Mouse (Mus musculus) gastrocnemius, adult 18-20 months (tissue): ENCODE data around the gene Eya3. TPM values are rescaled to one million over a fixed set of nuclear protein-coding genes. Genes with fewer than 3 reads are reported as not detected.

Source experiments
- total RNA-seq, 2 experiments: library from RNA; stranded (reverse); gene quantifications; 2 replicates each; pipeline ENCODE4 v1.2.3; 2021

Eya3 gene
- total RNA-seq, 2 experiments from 2014 or later, result 11.7 to 13.4 TPM

Other genes with a start within 250 kb of the Eya3 start
- gene Phactr4, start 216.5 kb upstream of the Eya3 start, total RNA-seq, result 10 to 100 TPM; 12.8 to 13.7 TPM
- 1 to 10 TPM; 2.6 TPM for gene Med18, start 175.1 kb upstream of the Eya3 start, total RNA-seq
- 1 to 10 TPM; 2.1 to 2.5 TPM for gene Sesn2, start 128.5 kb upstream of the Eya3 start, total RNA-seq
- gene Atpif1, start 105.3 kb upstream of the Eya3 start, total RNA-seq, result 10 to 100 TPM; 55.5 to 59.0 TPM
- gene Dnajc8, start 103.4 kb upstream of the Eya3 start, total RNA-seq, result 10 to 100 TPM; 53.7 to 63.2 TPM
- gene Ptafr, start 74.9 kb upstream of the Eya3 start, total RNA-seq, result 1 to 10 TPM in 1 of 2 experiments, under 1 TPM in 1; 0.39 to 1.1 TPM
- gene Xkr8, start 93.6 kb downstream of the Eya3 start, total RNA-seq, result 1 to 10 TPM in 1 of 2 experiments, under 1 TPM in 1; 0.95 to 1.3 TPM
- 1 to 10 TPM in 1 of 2 experiments, under 1 TPM in 1; 0.48 to 1.2 TPM for gene Smpdl3b, start 118.3 kb downstream of the Eya3 start, total RNA-seq
- 10 to 100 TPM; 14.4 to 16.3 TPM for gene Rpa2, start 129.3 kb downstream of the Eya3 start, total RNA-seq
- gene Themis2, start 157.4 kb downstream of the Eya3 start, total RNA-seq, result under 1 TPM; 0.41 to 0.85 TPM
- gene Ppp1r8, start 204.2 kb downstream of the Eya3 start, total RNA-seq, result 10 to 100 TPM; 14.6 to 15.7 TPM
- 10 to 100 TPM; 24.6 to 26.5 TPM for gene Stx12, start 245.5 kb downstream of the Eya3 start, total RNA-seq